Mouse (Mus musculus) intestine, embryonic 14.5 days (tissue): Measurements from ENCODE around the gene Rnf4. TPM values are rescaled to one million over a fixed set of nuclear protein-coding genes. Genes with fewer than 3 reads are reported as not detected.

ENCODE experiments used
- ATAC-seq: fragments of 200-750 bp; cut with Nextera tagmentation; replicated peaks from 2 replicates; pipeline ENCODE4 v1.8.0; 2017; ENCODE audit warnings: low read depth, moderate number of reproducible peaks, moderate TSS enrichment, moderate library complexity; ENCODE audit not compliant: low FRiP score, low TSS enrichment
- DNase-seq: peaks from one replicate; pipeline ENCODE4 v3.0.0-alpha.2; 2018; ENCODE audit warnings: low spot score
- H3K27ac ChIP-seq: fragments of 300-500 bp; sonication (generic); 2 replicates; pipeline ENCODE4 v1.5.1; 2014; ENCODE audit warnings: low read depth, mild to moderate bottlenecking, control low read depth
- H3K27me3 ChIP-seq: fragments of 300-500 bp; sonication (generic); replicated peaks from 2 replicates; pipeline ENCODE4 v1.6.1; 2014; ENCODE audit warnings: low read length, control low read depth; ENCODE audit not compliant: control insufficient read depth, insufficient read depth
- H3K36me3 ChIP-seq: fragments of 300-500 bp; sonication (generic); 2 replicates; pipeline ENCODE4 v1.6.1; 2014; ENCODE audit warnings: low read length, control low read depth; ENCODE audit not compliant: control insufficient read depth, insufficient read depth
- H3K4me1 ChIP-seq: fragments of 300-500 bp; sonication (generic); replicated peaks from 2 replicates; pipeline ENCODE4 v1.6.1; 2014; ENCODE audit warnings: low read length, control low read depth, mixed read lengths; ENCODE audit not compliant: control insufficient read depth, insufficient read depth
- H3K4me2 ChIP-seq: fragments of 300-500 bp; sonication (generic); 2 replicates; pipeline ENCODE4 v1.6.1; 2014; ENCODE audit warnings: low read length
- H3K4me3 ChIP-seq: fragments of 300-500 bp; sonication (generic); 2 replicates; pipeline ENCODE4 v1.5.1; 2014; ENCODE audit warnings: low read depth, low read length, control low read depth, mixed read lengths
- H3K9ac ChIP-seq: fragments of 300-500 bp; sonication (generic); 2 replicates; pipeline ENCODE4 v1.6.1; 2014; ENCODE audit warnings: mild to moderate bottlenecking, low read length
- H3K9me3 ChIP-seq: fragments of 300-500 bp; sonication (generic); 2 replicates; pipeline ENCODE4 v1.6.1; 2016; ENCODE audit warnings: low read length, control low read depth; ENCODE audit not compliant: control insufficient read depth
- WGBS: fragments of 180-500 bp; shearing (Covaris S2); extraction: QIAGEN DNeasy Blood & Tissue Kit; methylation state at CpG from one replicate; pipeline ENCODE4 v1.1.7; 2014; 5-methylcytosine and 5-hydroxymethylcytosine counted together
- polyA plus RNA-seq: library from polyadenylated mRNA; unstranded; fragments of >200 nt; fragmentation: Nextera tagmentation; extraction: Ambion mirVana; gene quantifications from 2 replicates; pipeline ENCODE4 v1.2.1, GENCODE M21; 2014

The Rnf4 gene
- polyA plus RNA-seq, 1 experiment from 2014 or later = 172 TPM

DNA sequence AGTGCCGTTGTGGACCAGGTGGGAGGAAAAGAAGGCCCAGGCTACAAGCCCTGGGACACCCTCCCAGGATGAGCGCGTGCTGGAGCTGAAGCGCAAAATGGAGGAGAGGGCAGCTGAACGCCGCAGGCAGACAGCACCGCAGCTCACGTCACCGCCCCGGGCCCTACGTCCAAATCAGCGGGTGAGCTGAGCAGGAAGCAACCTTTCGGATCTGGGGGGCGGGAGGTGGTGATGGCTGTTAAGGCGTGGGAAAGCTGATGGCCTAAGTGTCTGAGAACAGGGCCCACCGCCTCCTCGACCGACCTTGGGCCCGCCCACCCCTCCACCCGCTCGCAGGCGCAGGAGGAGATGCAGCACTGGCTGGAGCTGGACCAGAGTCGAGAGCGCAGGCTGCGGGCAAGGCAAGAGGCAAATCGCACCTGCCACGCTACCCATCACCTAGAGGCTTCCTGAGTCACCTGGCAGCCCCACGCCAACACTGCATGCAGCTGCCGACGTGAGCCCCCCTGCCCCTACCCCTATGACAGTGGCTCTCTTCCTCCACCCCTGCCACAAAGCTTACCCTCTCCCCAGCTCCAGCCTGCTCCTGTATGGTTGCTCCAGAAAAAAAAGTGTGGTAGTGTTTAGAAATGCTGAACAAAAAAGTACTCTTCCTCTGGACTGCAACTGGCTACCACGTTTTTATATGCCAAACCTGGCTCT is 9.1 kb upstream of the Rnf4 start:
- Histone ChIP-seq H3K27me3 (no peaks in the 10 kb centered on the region), H3K27ac (no peak overlapping the region), H3K4me2 (peak overlapping the region; percentile 65), H3K4me1 (0 out of 2 replicates have a peak, but pooled peaks cover 7% of the 10 kb centered on the region), H3K36me3 (no peaks in the 10 kb centered on the region), H3K9me3 (no peaks in the 10 kb centered on the region), H3K9ac (peak overlapping the region; percentile 56), H3K4me3 (peak overlapping the region; percentile 30)
- WGBS = 10% methylated on average over 31 of the region's 31 CpGs
- ATAC-seq = peak; percentile 56
- DNase-seq = peak; percentile 81

DNA sequence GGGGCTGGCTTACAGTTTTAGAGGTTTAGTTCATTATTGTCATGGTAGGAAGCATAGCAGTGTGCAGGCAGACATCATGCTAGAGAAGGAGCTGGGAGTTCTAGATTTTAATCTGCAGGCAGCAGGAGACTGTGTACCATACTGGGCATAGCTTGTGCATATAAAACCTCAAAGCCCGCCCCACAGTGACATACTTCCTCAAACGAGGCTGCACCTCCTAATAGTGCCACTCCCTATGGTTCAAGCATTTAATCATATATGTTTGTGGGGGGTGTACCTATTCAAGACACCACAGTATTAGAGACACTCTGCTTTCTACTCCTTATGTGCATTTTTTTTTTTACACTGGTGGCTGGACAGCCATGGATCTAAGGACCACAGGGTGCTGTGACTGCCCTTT is 6.0 kb upstream of the Rnf4 start:
- Histone ChIP-seq H3K4me3 (no peak overlapping the region), H3K4me2 (no peak overlapping the region), H3K9me3 (no peaks in the 10 kb centered on the region), H3K27me3 (no peaks in the 10 kb centered on the region), H3K4me1 (peaks cover 8% of the 10 kb centered on the region; the same call in 1 of the 2 replicates), H3K36me3 (no peaks in the 10 kb centered on the region), H3K9ac (no peak overlapping the region), H3K27ac (no peak overlapping the region)
- DNase-seq (no peak), ATAC-seq (no peak)
- WGBS = 78% methylated on average over 2 of the region's 2 CpGs

DNA sequence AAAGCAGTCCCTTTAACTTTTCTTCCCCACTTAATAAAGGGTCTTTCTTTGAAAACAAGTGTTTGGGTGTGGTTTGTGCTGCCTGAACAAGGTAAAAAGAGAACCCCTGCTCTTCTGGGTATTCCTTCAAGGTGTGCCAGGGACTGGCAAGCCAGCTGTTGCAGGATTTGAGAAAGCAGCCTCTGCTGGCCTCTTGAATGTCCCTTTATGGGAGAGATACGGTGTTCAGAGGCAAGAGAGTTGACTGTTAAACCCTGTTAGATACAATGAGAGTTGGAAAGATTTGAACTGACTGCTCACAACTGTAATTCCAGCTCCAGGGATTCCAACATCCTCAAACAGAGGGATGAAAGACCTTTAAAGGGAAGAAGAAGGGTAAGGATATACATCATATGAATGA is 2.0 kb upstream of the Rnf4 start:
- peaks cover 14% of the 10 kb centered on the region for H3K4me1 ChIP-seq
- no peak overlapping the region for H3K9ac ChIP-seq
- H3K9me3 ChIP-seq = no peaks in the 10 kb centered on the region
- H3K36me3 ChIP-seq = peaks cover 6% of the 10 kb centered on the region; the same call in 1 of the 2 replicates
- WGBS = 82% methylated on average over 1 of the region's 1 CpGs
- H3K27ac ChIP-seq = no peak overlapping the region
- H3K4me3 ChIP-seq = no peak overlapping the region
- H3K4me2 ChIP-seq = no peak overlapping the region
- no peaks in the 10 kb centered on the region for H3K27me3 ChIP-seq
- DNase-seq (no peak), ATAC-seq (no peak)

DNA sequence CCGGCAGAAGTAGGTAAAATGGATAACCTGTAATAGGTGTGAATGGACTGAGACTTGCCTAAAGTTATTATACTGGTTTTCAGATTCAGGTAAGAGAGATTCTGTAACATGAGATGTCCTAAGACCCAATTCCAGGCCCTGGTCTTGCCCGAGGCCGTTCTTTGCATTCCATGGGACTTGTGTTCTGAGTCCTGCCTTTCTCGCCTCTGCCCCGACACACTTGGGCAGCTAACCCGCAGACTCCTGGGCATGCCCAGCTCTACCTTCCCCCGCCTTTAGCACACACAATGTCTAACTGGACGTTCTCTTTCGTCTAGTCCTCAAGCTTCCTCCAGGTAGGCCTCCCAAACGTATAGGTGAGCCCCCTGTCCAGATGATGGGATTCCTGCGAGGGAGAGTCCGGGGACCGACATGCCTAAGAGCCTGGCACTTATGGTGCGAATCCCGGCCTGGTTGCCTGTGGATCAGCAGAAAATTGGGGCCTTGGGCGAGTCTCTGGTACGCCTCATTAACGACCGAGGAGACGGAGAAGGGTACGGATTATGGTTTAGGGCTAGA is 471 bp upstream of the Rnf4 start:
- Histone ChIP-seq H3K27ac (peak overlapping the region; percentile 88), H3K9ac (peak overlapping the region; percentile 98), H3K4me3 (peak overlapping the region; percentile 73), H3K4me2 (peak overlapping the region; percentile 95), H3K4me1 (peaks cover 14% of the 10 kb centered on the region), H3K27me3 (no peaks in the 10 kb centered on the region), H3K36me3 (peaks cover 11% of the 10 kb centered on the region; the same call in 1 of the 2 replicates), H3K9me3 (no peaks in the 10 kb centered on the region)
- ATAC-seq (no peak; the same call in none of the 2 replicates), DNase-seq (no peak)
- WGBS = 1% methylated on average over 21 of the region's 21 CpGs

DNA sequence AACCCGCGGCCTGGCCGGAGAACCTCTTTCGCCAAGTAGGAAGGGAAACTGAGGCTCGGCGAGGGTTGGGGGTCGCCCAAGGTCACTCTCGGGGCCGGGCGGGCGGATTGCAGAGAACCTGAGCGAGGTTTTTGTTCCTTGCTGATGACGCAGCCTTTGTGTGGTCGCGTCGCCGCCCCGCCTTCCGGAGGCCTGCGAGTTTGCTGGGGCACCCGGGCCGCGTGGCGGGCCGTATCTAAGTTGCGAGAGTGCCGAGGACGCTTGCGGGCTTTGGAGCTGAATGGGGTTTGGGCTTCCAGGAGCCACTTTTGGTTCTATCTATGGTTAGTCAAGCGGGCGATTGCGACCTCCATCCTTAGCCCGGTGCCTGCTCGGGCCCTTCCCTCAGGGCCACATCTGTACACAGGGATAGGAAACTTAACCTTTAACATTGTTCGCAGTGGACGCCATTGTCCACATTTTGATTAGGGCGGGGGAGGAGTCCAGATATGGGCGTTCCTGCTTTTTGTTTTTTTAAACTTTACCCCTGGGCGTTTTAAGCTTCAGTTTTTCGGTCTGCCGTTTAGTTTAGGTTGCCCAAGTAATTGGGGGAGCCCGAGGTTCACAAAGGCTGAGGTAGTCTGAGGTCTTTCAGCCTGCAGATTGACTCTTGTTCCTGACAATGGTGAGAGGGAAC is 824 bp downstream of the Rnf4 start:
- Histone ChIP-seq H3K9ac (peak overlapping the region; percentile 96), H3K9me3 (no peaks in the 10 kb centered on the region), H3K27me3 (no peaks in the 10 kb centered on the region), H3K4me3 (peak overlapping the region; percentile 73), H3K4me1 (peaks cover 14% of the 10 kb centered on the region), H3K4me2 (peak overlapping the region; percentile 64), H3K36me3 (peaks cover 11% of the 10 kb centered on the region; the same call in 1 of the 2 replicates), H3K27ac (peak overlapping the region; percentile 98)
- DNase-seq (peak; percentile 86), ATAC-seq (peak; percentile 51)
- under 1% methylated on average over 42 of the region's 42 CpGs for WGBS

DNA sequence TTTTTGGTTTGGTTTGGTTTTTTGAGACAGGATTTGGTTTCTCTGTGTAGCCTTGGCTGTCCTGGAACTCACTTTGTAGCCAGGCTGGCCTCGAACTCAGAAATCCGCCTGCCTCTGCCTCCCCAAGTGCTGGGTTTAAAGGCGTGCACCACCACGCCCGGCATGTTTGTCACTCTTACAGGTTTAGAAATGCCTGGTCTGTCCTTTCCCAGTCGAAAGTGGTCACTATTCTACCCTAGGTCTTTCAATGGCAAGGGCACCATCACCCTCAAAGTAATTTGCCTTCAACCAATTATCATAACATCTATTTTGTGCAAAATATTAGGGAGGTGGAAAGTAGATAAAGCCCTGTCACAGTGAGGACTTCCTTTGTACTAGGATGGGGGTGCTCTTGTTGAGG is 4.2 kb downstream of the Rnf4 start:
- H3K4me2 ChIP-seq = no peak overlapping the region
- DNase-seq (no peak), ATAC-seq (no peak)
- peaks cover 12% of the 10 kb centered on the region for H3K4me1 ChIP-seq
- no peak overlapping the region for H3K4me3 ChIP-seq
- H3K9ac ChIP-seq = no peak overlapping the region
- H3K36me3 ChIP-seq = peaks cover 39% of the 10 kb centered on the region
- WGBS = 94% methylated on average over 6 of the region's 6 CpGs
- H3K9me3 ChIP-seq = no peaks in the 10 kb centered on the region
- H3K27ac ChIP-seq = no peak overlapping the region
- no peaks in the 10 kb centered on the region for H3K27me3 ChIP-seq

GRCm38 (mm10) chr5:34352084-34352631 is 16.1 kb downstream of the Rnf4 start:
- Histone ChIP-seq H3K4me1 (no peaks in the 10 kb centered on the region), H3K9me3 (no peaks in the 10 kb centered on the region), H3K27ac (no peak overlapping the region), H3K36me3 (peaks cover 91% of the 10 kb centered on the region), H3K27me3 (no peaks in the 10 kb centered on the region), H3K4me3 (no peak overlapping the region), H3K9ac (no peak overlapping the region), H3K4me2 (no peak overlapping the region)
- WGBS = 95% methylated on average over 3 of the region's 3 CpGs
- DNase-seq = no peak
- no peak for ATAC-seq

GRCm38 (mm10) chr5:34360261-34360660 is 24.2 kb downstream of the Rnf4 start:
- Histone ChIP-seq H3K36me3 (peaks cover 62% of the 10 kb centered on the region), H3K9ac (no peak overlapping the region), H3K27ac (no peak overlapping the region), H3K4me2 (no peak overlapping the region), H3K9me3 (no peaks in the 10 kb centered on the region), H3K27me3 (no peaks in the 10 kb centered on the region), H3K4me3 (no peak overlapping the region), H3K4me1 (no peaks in the 10 kb centered on the region)
- ATAC-seq = no peak
- 93% methylated on average over 3 of the region's 3 CpGs for WGBS
- DNase-seq = no peak
